Mouse (Mus musculus): ENCODE measurements around the gene Zfp617. TPM values are rescaled to one million over a fixed set of nuclear protein-coding genes. Genes with fewer than 3 reads are reported as not detected.
"Not testable (repeated sequence)": the region's sequence is repeated elsewhere in the genome, so short reads cannot be mapped to it uniquely, and the experiment has no call there.

Gene Zfp617
- polyA plus RNA-seq (2015; fragmentation: Nextera tagmentation; extraction: Ambion mirVana), result 23.8 and 25.1 TPM in 2 replicates

GRCm38 (mm10) chr8:71908309-71909261, at the start of gene Zfp617, which contains the start of gene Zfp882:
Zfp617 (plus strand) TSS chr8:71908635.
Zfp882 (plus strand) TSS chr8:71908608.
- 7% methylated on average over 47 of the region's 47 CpGs for WGBS
- peak; percentile 77 for ATAC-seq (ENCODE audit: extremely low read depth, insufficient number of reproducible peaks, low FRiP score, low TSS enrichment)
- no peaks in the 10 kb centered on the region for H3K27me3 ChIP-seq (replicated peaks)

GRCm38 (mm10) chr8:71861551-71861950, 46.9 kb upstream of the Zfp617 start:
- WGBS, result 67% methylated on average over 1 of the region's 1 CpGs
- H3K4me3 ChIP-seq; H3K27me3 ChIP-seq (replicated peaks); H3K4me2 ChIP-seq; H3K9ac ChIP-seq; H3K4me1 ChIP-seq; H3K36me3 ChIP-seq; ATAC-seq (ENCODE audit: extremely low read depth, insufficient number of reproducible peaks, low FRiP score, low TSS enrichment); H3K9me3 ChIP-seq; H3K27ac ChIP-seq (replicated peaks): not testable (repeated sequence)

More at GRCm38 (mm10) chr8:71908309-71909261, at the start of gene Zfp617, which contains the start of gene Zfp882:
- H3K36me3 ChIP-seq, result peaks cover 7% of the 10 kb centered on the region
- peaks cover 10% of the 10 kb centered on the region for H3K4me1 ChIP-seq
- H3K4me2 ChIP-seq, result peak within 1 kb of the TSS; percentile 79
- H3K9me3 ChIP-seq, result peaks cover 6% of the 10 kb centered on the region; the same call in 1 of the 2 replicates
- H3K4me3 ChIP-seq, result peak within 1 kb of the TSS; percentile 72
- H3K27ac ChIP-seq (replicated peaks), result peak within 1 kb of the TSS; percentile 96
- peak within 1 kb of the TSS; percentile 88 for H3K9ac ChIP-seq

GRCm38 (mm10) chr8:71862038-71862437, 46.4 kb upstream of the Zfp617 start:
- not testable (repeated sequence) for H3K4me3 ChIP-seq; H3K27me3 ChIP-seq (replicated peaks); H3K4me1 ChIP-seq; H3K9ac ChIP-seq; H3K9me3 ChIP-seq; H3K4me2 ChIP-seq; ATAC-seq (ENCODE audit: extremely low read depth, insufficient number of reproducible peaks, low FRiP score, low TSS enrichment); H3K27ac ChIP-seq (replicated peaks); H3K36me3 ChIP-seq

GRCm38 (mm10) chr8:71881618-71882274, 26.7 kb upstream of the Zfp617 start, which contains the start of gene Zfp709:
Zfp709 (plus strand) TSS chr8:71882019.
- Histone ChIP-seq H3K27ac (replicated peaks) (peak within 1 kb of the TSS; percentile 68), H3K27me3 (replicated peaks) (0 out of 2 replicates have a peak, but pooled peaks cover 2% of the 10 kb centered on the region), H3K4me3 (peak within 1 kb of the TSS; percentile 73), H3K4me1 (peaks cover 9% of the 10 kb centered on the region; the same call in 1 of the 2 replicates), H3K9ac (peak within 1 kb of the TSS; percentile 90), H3K9me3 (peaks cover 21% of the 10 kb centered on the region), H3K4me2 (peak within 1 kb of the TSS; percentile 92), H3K36me3 (peaks cover 25% of the 10 kb centered on the region)
- ATAC-seq (ENCODE audit: extremely low read depth, insufficient number of reproducible peaks, low FRiP score, low TSS enrichment), result peak; percentile 79
- 6% methylated on average over 45 of the region's 45 CpGs for WGBS

GRCm38 (mm10) chr8:71900666-71901065, 7.8 kb upstream of the Zfp617 start:
- H3K27ac ChIP-seq (replicated peaks); H3K9ac ChIP-seq; H3K4me1 ChIP-seq; H3K9me3 ChIP-seq; H3K27me3 ChIP-seq (replicated peaks); H3K4me3 ChIP-seq; ATAC-seq (ENCODE audit: extremely low read depth, insufficient number of reproducible peaks, low FRiP score, low TSS enrichment); H3K36me3 ChIP-seq; H3K4me2 ChIP-seq: not testable (repeated sequence)
- 41% methylated on average over 11 of the region's 11 CpGs for WGBS

- WGBS, result 58% methylated on average over 1 of the region's 1 CpGs
- not testable (repeated sequence) for ATAC-seq (ENCODE audit: extremely low read depth, insufficient number of reproducible peaks, low FRiP score, low TSS enrichment); H3K27me3 ChIP-seq (replicated peaks); H3K4me2 ChIP-seq; H3K27ac ChIP-seq (replicated peaks); H3K4me1 ChIP-seq; H3K9me3 ChIP-seq; H3K9ac ChIP-seq; H3K4me3 ChIP-seq; H3K36me3 ChIP-seq
Observed at GRCm38 (mm10) chr8:71903084-71903483, 5.4 kb upstream of the Zfp617 start.

- Histone ChIP-seq H3K4me2 (no peak overlapping the region), H3K27me3 (replicated peaks) (no peaks in the 10 kb centered on the region), H3K36me3 (no peaks in the 10 kb centered on the region), H3K27ac (replicated peaks) (no peak overlapping the region), H3K4me3 (no peak overlapping the region), H3K9ac (no peak overlapping the region), H3K4me1 (peaks cover 10% of the 10 kb centered on the region), H3K9me3 (peaks cover 6% of the 10 kb centered on the region; the same call in 1 of the 2 replicates)
- no peak for ATAC-seq (ENCODE audit: extremely low read depth, insufficient number of reproducible peaks, low FRiP score, low TSS enrichment)
- WGBS, result 89% methylated on average over 1 of the region's 1 CpGs
Observed at GRCm38 (mm10) chr8:71906809-71907208, 1.6 kb upstream of the Zfp617 start.

GRCm38 (mm10) chr8:71907798-71908257, 607 bp upstream of the Zfp617 start:
- peak overlapping the region; percentile 79 for H3K4me2 ChIP-seq
- WGBS, result 93% methylated on average over 5 of the region's 5 CpGs
- no peak overlapping the region; the same call in 1 of the 2 replicates for H3K9ac ChIP-seq
- H3K36me3 ChIP-seq, result peaks cover 1% of the 10 kb centered on the region; the same call in 1 of the 2 replicates
- peak overlapping the region; percentile 96; the same call in 1 of the 2 replicates for H3K27ac ChIP-seq (replicated peaks)
- H3K9me3 ChIP-seq, result peaks cover 6% of the 10 kb centered on the region; the same call in 1 of the 2 replicates
- no peaks in the 10 kb centered on the region for H3K27me3 ChIP-seq (replicated peaks)
- peaks cover 10% of the 10 kb centered on the region for H3K4me1 ChIP-seq
- no peak for ATAC-seq (ENCODE audit: extremely low read depth, insufficient number of reproducible peaks, low FRiP score, low TSS enrichment)
- H3K4me3 ChIP-seq, result peak overlapping the region; percentile 72

- peaks cover 39% of the 10 kb centered on the region for H3K36me3 ChIP-seq
- no peak overlapping the region for H3K4me2 ChIP-seq
- no peak overlapping the region for H3K4me3 ChIP-seq
- no peak for ATAC-seq (ENCODE audit: extremely low read depth, insufficient number of reproducible peaks, low FRiP score, low TSS enrichment)
- H3K27ac ChIP-seq (replicated peaks), result no peak overlapping the region
- peaks cover 10% of the 10 kb centered on the region for H3K4me1 ChIP-seq
- peaks cover 6% of the 10 kb centered on the region; the same call in 1 of the 2 replicates for H3K9me3 ChIP-seq
- WGBS, result 77% methylated on average over 2 of the region's 2 CpGs
- H3K27me3 ChIP-seq (replicated peaks), result no peaks in the 10 kb centered on the region
- no peak overlapping the region for H3K9ac ChIP-seq
Observed at GRCm38 (mm10) chr8:71912286-71912685, 3.9 kb downstream of the Zfp617 start.

GRCm38 (mm10) chr8:71922567-71923401, 14.3 kb downstream of the Zfp617 start:
- H3K4me2 ChIP-seq, result peak overlapping the region; percentile 82
- peak overlapping the region; percentile 93 for H3K9ac ChIP-seq
- H3K4me1 ChIP-seq, result peaks cover 13% of the 10 kb centered on the region
- 1% methylated on average over 57 of the region's 57 CpGs for WGBS
- H3K9me3 ChIP-seq, result no peaks in the 10 kb centered on the region
- H3K27me3 ChIP-seq (replicated peaks), result no peaks in the 10 kb centered on the region
- H3K4me3 ChIP-seq, result peak overlapping the region; percentile 76
- H3K36me3 ChIP-seq, result peaks cover 16% of the 10 kb centered on the region
- peak; percentile 98 for ATAC-seq (ENCODE audit: extremely low read depth, insufficient number of reproducible peaks, low FRiP score, low TSS enrichment)
- peak overlapping the region; percentile 99 for H3K27ac ChIP-seq (replicated peaks)

Data from heart, embryonic 13.5 days (tissue).